Mouse (Mus musculus) ZHBTc4 (cell line): ENCODE data around the gene Tom1l2.

Experiments used
- DNase-seq: peaks from one replicate; pipeline ENCODE4 v3.0.0-alpha.2; 2011; ENCODE audit warnings: low read depth, low spot score

The Tom1l2 gene

DNA sequence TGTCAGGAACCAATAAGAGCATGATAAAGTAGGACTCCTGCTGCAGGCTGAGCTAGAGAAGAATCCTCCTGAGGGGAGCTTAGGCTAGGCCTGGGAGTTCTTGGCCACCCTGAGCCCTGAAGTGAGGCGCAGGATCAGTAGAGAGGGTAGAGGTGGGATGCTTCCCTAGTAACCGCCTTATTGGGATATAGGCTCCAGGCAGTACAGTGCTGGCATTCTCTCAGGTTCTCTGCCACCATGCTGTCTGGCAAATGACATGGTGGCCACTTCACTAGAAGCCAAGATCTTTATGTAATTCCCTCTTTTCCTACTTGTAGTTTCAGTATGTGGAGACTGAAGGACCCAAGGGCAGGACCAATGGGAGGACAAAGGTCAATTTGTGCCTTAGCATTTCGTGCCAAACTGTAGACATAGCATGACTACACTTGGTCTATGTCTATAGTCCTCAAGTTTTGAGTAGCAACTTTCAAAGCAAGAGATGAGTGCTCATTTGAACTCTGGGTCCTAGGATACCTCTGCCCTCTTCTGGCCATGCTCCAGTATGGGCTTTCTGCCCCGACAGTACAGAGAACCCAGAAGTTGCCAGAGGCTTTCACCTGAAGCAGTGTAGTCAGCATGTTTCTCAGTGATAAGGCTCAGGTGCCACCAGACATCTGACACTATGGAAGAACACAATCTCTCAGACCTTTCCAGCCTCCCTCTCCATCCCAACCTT is 87.3 kb downstream of the Tom1l2 start:
- DNase-seq: no peak

DNA sequence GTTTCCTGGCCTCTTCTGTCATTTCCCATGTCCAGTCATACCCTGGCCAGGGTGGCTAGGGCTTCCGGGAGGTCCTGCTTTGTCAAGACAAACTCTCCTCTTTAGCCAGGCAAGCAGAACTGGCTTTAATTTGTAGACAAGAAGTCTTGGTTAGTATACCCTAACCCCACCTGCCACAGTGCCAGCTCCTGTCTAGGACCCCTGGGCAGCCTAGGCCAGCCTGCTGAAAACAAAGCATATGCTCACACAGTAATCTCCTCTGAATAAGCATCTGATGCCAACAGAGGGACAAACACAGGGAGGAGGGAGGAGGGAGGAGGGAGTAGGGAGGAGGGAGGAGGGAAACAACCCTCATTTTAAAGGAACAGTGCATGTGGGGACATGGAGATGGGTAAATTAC is 88.1 kb downstream of the Tom1l2 start:
- no peak for DNase-seq

DNA sequence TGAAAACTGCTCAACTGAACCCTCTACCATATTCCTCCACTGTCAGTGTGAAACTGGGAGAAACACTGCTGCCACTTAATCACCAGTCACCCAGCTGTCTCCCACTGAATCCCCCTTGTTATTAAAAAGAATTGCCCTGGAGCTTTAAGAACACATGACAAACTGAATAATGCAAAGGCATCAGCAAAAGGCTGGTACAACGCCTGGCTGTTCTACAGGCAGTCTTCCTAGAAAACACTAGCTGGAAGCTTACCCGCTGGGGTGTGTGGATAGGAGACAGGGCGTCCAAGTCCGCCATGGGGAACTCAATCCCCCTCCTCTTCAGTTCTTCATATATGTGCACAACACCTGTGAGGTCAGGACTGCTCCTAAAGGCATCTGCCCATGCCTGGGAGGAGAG is 90.3 kb downstream of the Tom1l2 start:
- DNase-seq: no peak

DNA sequence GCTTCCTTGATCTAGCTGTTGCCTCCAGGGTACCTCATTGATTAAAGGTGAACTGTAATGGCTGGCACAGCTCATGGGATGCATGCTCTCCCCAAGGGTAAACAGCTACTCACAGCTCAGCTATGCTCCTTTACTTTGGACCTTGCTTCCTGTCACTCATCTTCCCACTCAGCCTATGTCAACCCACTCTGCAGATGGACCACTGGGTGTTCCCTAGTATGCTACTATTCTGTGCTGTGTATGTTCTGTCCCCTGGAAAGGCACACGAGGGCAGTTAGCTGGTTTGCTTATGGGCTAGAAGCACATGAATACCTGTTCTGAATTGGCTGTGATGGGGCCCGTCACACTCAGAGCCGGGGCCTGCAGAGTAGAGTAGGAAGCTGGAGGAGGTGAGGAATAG is 92.0 kb downstream of the Tom1l2 start:
- DNase-seq: no peak

DNA sequence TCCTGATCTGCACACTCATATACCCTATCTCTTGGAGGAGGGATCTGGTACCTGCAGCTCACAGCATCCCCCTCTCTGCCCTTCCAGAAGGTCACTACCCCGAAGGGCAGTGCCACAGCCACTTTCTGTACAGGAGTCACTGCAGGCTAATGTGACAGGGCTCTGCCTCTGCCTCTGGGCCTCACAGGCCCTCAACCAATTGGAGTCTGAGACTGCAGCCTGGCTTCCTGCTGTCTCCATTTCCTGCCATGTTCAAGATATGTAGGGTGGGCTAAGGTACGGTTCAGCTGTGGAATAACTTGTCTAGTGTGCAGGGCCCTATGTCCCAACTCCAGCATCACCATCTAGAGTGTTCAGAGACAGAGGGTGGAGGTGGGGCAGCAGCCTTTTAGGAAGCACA is 95.0 kb downstream of the Tom1l2 start:
- no peak for DNase-seq

DNA sequence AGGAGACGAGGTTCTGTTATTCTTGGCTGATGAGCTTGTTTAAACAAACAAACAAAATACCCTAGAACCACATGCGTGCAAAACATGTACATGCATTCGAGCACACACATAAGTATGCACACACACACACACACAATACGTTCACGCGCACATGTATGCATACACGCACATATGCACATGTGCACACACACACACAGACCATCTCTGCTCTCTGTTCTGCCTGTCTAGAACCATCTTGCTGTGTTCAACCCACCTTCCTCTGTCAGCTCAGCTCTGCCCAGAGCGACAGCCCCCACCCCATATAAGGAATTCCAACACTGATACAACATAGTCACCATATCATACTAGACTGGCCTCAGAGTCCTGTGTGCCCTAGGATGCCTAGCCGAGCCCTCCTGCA is 96.0 kb downstream of the Tom1l2 start:
- DNase-seq: no peak

DNA sequence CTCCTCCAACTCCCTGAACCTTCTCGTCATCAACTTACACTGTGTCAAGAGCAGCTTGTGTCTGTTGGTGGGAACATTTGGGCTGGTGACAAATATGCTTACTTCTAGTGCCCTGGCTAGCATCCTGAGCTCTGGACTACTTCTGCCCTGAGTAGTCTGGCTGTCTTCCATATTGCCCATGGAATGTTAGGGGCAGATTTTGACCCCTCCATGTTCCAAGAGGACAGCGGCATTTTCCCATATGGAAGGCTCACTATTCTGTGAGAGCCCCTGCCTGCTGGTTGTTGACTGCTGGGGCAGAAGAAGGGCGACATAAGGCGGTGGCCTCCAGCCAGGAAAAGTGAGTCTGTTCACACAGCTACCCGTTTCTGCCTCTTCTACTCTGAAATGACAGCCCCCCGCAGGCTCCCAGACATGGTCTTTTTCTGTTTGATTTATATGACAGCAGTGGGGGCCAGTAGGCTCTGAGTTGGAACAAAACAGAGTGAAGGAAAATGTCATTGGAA is 96.5 kb downstream of the Tom1l2 start:
- DNase-seq: no peak

DNA sequence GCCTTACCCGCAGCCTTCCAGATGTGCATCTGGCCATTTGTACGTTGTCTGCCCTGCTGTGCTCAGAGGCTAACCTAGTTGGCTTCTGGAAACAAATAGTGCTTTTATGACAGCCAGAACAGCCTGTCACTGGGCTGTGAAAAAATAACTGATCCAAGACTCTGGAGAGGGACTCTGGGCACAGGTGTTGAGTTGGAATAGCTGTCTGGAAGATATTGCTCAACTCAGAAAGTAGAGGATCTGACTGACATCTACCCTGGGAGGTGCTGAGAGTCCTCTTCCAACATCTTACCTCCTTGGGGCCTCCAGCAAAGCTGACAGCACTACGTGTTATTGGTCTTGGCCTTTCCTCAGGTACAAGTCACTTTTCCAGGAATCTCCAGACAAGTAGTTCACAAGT is 97.1 kb downstream of the Tom1l2 start:
- DNase-seq: no peak

DNA sequence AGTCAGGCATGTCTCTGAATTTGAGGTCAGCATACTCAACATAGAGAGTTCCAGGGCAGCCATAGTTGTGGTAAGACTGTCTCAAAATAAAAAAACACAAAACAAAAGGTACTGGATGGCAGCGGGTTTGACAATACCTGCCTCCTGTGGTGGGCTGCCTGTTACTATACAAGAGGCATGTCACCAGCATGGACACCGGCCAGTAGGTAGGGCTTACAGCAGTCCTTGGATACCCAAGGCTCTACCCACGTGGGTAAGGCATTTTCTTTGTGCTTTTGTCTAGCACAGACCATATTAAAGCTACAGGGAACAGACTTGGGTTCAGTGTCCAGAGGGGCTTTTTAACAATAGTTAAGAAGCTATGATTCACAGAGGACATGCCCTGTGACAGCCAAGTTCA is 97.5 kb downstream of the Tom1l2 start:
- no peak for DNase-seq

DNA sequence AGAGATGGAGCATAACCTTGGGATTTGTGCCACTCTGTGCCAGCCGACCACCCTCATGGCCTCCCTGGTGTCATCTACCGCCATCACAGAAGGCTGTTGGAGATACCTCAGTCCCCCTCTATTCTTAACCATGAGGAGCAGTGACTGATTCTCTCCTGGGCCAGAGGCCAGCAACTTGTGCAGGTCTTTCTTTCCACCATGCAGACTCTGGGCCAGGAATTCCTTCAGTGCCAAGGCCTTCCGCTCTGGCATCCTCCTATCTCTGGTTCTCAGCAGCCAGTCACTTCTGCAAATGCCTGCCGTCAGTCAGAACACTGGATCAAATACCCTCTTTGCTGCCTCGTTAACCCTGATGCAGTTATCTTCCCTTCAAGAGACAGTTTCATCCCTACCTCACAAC is 98.4 kb downstream of the Tom1l2 start:
- DNase-seq: no peak

DNA sequence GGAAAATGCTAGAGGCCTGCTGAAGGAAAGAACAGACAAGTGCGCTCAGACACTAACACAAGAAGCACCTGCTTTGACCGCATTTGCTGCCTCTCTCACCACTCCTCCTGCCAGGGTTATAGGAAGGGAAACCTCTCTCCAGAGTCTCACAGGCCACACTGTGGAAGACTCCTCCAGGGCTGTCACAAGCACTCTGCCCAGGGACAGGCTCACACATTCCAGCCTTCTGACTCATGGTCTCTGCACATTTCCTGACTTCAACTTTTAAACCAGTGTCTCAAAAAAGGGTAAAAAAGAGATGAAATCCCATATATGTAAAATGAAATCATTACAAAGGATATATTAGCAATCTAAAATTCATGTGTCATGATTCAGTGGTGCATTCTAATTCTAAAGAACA is 99.2 kb downstream of the Tom1l2 start:
- DNase-seq: no peak

DNA sequence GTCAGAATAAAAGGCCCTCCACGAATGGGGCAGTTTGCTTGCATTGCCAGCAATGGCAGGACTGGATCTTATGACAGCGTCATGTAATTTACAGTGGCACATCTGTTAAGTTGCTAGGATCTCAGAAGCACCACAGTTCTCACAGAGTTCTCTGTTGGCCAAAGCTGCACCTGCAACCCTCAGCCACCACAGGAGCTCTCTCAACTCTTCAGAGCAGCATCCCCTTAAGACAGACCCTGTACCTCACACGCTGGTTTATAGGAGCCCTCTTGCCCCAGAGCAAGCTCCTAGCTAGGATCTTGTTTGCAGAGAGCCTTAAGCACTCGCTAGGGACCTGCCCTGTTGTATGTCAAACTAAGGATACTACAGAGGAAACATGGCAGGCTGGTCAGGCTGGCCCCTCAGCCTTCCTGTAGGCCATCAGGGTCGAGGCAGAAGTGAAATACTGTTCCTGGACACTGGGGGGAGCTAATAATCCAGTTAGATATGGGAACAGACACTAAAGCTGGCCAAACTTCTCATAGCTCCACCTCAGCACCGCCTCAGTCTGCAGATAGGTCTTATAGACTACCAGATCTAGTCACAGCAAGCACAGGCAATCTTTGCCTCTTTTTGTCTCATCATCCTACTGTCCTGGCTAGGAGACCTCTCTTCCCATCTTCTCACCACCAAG is 101.6 kb downstream of the Tom1l2 start:
- DNase-seq: peak; percentile 57

DNA sequence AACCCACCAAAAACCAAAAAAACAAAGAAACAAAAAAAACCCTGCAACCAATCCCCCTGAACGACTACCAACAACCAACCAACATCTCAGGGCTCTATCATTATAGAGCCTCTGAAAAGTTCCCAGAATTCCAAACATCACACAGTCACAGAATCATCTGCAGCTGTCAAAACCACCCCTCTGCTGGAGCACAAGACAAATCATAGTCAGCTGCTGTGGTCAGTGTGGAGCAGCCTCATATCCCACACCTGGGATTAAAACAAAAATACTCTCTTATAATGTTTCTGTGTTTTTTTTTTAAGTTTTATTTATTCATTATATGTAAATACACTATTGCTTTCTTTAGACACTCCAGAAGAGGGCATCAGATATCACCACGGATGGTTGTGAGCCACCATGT is 102.8 kb downstream of the Tom1l2 start:
- DNase-seq: no peak

DNA sequence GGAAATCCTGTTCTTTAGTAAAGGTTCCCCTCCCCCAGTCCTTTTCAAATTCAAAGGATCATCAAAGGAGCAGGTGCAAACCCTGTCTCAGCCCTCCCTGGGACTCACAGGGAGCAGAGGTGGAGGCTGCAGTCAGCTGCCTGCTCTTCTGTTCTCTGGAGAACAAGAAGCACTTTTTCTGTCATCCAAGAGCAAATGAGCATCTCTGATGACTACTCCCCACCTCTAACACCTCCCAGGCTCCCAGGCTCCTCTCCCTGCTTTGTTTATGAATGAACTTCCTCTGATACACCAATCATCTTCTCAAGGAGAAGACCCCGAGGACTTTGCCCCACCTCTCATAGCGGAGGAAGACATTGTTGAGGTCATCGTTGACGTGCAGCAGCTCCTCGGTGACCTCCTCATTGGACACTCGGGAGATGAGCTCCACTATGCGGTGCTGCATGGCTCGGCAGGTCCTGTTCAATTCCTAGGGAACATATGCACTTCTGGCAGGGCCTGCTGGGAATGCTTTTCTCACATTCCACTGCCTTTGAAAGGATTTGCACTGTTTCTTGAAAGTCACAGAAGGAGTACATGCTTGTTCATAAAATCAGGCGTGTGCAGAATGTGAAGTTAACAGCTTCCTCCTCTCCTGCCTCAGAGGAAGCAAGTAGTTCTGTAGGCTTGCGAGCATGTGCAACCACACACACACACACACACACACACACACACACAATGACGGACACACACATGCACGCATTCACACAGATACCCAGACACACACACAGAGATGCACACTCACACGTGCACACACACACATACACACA is 103.9 kb downstream of the Tom1l2 start:
- DNase-seq: peak; percentile 92

DNA sequence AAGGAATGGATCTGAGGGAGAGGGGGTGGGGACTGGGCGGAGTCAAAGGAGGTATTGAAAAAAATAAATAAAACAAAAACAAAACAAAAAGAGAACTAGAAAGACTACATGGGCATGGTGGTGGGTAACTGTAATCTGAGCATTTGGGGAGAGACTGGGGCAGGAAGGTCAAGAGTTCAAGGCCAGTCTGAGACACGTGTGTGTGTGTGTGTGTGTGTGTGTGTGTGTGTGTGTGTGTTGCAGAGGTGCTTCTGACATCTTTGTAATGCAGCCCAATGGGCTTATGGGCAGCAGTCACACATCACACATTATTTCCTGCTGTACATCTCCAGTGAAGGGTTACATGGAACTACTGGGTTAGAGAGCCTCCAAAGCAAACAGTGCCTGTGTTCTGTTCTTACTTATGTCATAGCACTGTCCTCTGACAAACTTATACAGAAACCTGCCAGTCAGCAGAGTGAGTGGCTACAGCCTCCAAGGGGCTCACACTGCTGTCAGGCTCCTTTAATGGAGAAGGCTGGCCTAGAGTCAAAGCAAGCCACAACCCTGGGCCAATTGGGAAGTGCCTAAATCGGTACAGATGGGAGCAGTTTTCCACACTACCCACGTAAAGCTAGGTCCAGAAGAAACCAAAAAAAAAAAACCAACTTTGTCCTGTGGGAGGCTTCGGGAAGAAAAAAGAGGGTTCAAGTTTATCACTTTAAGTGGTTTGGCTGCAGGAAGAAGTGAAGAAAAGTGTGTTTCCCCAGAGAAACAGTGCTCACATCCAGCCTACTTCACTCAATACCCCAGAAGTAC is 104.8 kb downstream of the Tom1l2 start:
- DNase-seq: no peak

DNA sequence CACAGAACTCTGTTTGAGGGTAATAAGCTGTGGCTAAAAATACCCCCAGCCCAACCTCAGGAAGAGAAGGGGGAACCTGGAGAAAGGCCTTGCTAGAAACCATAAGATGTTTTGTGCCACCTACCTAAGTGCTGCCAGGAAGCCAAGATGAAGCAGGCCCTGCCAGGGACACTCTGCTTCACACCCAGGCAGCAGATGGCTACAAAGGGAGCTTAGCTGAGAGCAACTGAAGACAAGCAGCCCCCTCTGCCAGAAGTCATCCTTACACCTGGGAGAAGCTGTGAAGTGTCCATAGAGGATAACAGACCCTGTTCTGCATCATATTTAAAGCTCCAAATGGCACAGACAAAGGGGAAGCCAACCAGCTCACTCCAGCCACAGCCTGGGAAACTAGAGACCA is 106.6 kb downstream of the Tom1l2 start:
- DNase-seq: no peak

DNA sequence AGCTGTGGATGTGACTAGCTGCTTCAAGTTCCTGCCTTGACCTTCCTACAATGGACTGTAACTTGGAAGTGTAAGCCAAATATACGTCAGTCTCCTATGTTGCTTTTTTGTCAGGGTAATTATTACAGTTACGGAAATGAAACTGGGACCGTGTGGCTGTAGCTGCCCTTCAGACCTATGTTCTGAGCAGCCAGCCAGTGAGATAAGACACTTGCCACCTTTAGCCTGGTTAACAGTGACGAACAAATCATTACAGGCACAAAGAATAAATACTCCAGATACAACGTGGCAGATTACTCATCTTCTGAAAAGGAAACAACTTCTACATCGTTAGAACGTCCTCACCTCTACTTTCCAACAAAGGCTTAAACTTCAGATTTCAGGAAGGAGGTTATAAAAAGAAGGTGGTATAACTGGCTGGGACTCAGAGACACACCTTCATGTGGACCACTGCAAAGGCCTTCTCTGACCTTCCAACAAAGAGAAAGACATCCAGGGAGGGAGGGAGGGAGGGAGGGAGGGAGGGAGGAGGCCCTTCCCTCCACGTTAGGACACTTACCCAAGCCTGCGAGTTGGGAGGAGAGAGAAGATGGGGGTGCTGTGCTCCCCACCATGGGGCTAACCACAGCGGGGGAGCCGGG is 108.1 kb downstream of the Tom1l2 start:
- DNase-seq: no peak

DNA sequence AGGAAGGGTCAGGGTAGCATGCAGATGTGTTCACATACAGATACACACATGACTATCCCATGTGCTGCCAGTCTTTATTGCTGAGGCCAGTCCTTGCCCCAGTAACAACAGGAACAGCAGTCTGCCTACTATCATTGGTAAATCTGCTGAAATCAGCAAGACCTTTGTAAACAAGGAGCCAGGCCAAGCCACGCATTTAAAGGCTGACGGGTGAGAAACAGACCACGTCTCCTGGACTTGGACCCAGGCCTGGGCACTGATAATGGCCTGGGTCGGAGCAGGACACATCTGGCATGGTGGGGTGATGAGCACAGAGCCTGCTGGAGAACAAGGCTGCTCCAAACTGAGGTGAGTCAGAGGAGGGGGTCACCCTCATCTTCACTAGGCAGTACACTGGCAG is 112.2 kb downstream of the Tom1l2 start:
- no peak for DNase-seq

DNA sequence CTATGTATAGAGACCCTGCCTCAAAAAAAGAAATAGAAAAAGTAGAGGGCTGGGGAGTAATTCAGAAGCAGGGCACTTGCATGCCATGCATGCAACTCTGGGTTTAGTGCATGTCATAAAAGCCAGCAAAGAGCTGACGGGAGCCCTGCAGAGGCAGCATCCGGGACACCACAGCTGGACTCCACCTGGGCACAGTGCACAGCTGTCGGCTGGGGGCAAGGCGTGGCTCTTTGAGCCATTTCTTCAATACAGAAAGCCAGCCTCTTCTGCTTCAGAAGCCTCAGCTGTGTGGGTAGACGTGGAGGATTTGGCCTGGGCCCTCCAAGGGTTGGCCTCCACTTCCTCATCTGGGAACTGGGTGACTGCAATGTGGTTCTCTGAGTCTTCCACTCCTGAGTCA is 117.4 kb downstream of the Tom1l2 start:
- no peak for DNase-seq

DNA sequence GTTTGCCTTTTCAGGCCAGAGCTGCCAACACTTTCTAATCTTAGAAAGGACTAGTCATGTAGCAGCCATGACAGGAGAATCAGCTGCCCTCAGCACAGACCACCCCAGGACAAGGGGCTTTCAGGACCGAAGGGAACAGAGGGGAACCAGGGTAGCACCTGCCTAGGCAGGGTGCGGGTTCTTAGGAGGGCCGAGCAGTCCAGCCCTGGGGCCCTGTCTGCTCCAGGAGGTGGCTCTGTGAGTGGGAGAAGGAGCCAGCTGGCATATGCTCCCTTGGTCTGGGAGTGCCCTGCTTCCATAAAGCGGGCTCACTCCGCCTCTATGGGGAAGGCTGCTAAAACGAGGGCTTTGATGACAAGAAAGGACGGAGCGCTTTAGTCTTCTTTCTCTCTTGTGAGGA is 119.5 kb downstream of the Tom1l2 start:
- DNase-seq: no peak

DNA sequence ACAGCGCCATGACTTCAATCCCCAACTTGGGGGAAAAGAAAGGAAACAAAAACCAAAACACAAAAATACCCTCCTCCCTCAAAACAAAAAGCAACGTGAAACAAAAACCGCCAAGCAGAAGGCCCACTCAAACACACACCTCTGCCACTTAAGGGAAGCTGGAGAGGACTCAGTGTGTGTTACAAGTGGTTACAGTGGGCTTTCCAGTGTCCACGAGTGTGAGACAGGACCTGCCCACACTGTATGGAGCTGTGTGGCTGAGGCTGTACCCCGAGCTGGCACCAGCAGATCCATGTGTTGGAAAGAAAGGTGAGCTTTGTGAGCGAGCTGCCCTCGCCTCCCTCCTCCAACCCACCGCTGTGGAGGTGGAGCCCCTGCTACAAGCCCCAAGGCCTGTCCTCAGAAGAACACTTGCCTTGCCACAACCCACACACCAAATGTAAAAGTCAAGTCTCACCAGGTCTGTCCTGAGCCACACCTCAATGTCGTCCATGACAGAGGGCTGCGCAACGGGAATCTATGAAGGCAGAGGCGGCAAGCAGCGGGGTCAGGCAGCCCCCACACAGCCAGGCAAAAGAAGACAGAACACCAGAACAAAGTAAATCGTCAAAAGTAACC is 120.2 kb downstream of the Tom1l2 start:
- no peak for DNase-seq
